Mouse (Mus musculus) CH12.LX (cell line): ENCODE results near the gene Tmem44. TPM values are rescaled to one million over a fixed set of nuclear protein-coding genes. Genes with fewer than 3 reads are reported as not detected.
A peak's percentile ranks its signal among the peaks of the same experiment; 100 is the strongest.

Experiments used
- DNase-seq: peaks from one replicate; pipeline ENCODE4 v3.0.0-alpha.2; 2013; ENCODE audit errors: extremely low read depth
- H3K27ac ChIP-seq: 2 replicates; pipeline ENCODE4 v1.5.1; 2012; ENCODE audit warnings: low read depth, mild to moderate bottlenecking, control low read depth, moderate library complexity; ENCODE audit not compliant: insufficient read depth
- H3K27me3 ChIP-seq: replicated peaks from 2 replicates; pipeline ENCODE3; 2012; ENCODE audit warnings: inconsistent platforms
- H3K36me3 ChIP-seq, 2 experiments: replicated peaks in 1 of 2; 2 replicates each; pipeline versions ENCODE3 to v1.6.1; 2012; ENCODE audit warnings: inconsistent platforms in 1 of 2, low read length in 1 of 2, mild to moderate bottlenecking in 1 of 2, mixed read lengths in 1 of 2, moderate library complexity in 1 of 2; ENCODE audit not compliant: control insufficient read depth in 1 of 2, insufficient read depth in 1 of 2
- H3K4me1 ChIP-seq, 2 experiments: 2 replicates each; pipeline ENCODE4 v1.6.1; 2012; ENCODE audit warnings: inconsistent platforms in 1 of 2, moderate library complexity in 1 of 2; ENCODE audit not compliant: insufficient read depth in 2 of 2, control insufficient read depth in 1 of 2
- H3K4me2 ChIP-seq: 2 replicates; pipeline ENCODE4 v1.6.1; 2012; ENCODE audit warnings: low read depth, mild to moderate bottlenecking, control low read depth; ENCODE audit not compliant: poor library complexity, insufficient read depth, severe bottlenecking
- H3K4me3 ChIP-seq, 3 experiments: fragments of 150-350 bp in 1 of 3; sonication (generic) in 1 of 3; replicated peaks in 1 of 3; 2 replicates each; pipeline versions ENCODE3 to v1.5.1; 2011 to 2012; ENCODE audit warnings: low read depth in 2 of 3, low read length in 2 of 3, mild to moderate bottlenecking in 2 of 3, moderate library complexity in 2 of 3, control low read depth in 1 of 3, improper control_type of control experiment in 1 of 3, inconsistent platforms in 1 of 3, mixed read lengths in 1 of 3; ENCODE audit not compliant: poor library complexity in 1 of 3
- H3K79me2 ChIP-seq: replicated peaks from 2 replicates; pipeline ENCODE4 v1.6.1; 2012; ENCODE audit warnings: mild to moderate bottlenecking, moderate library complexity; ENCODE audit not compliant: control insufficient read depth, poor library complexity, insufficient read depth, severe bottlenecking; ENCODE audit errors: extremely low read depth
- H3K9ac ChIP-seq: 2 replicates; pipeline ENCODE4 v1.6.1; 2012; ENCODE audit warnings: low read depth, mild to moderate bottlenecking, control low read depth, moderate library complexity; ENCODE audit not compliant: insufficient read depth
- H3K9me3 ChIP-seq: replicated peaks from 2 replicates; pipeline ENCODE3; 2012; ENCODE audit warnings: low read length, inconsistent platforms, mixed read lengths
- BHLHE40 ChIP-seq: IDR thresholded peaks from 2 replicates; pipeline ENCODE4 v1.6.1; 2011; ENCODE audit warnings: mild to moderate bottlenecking, low read depth, low read length, improper control_type of control experiment
- CHD2 ChIP-seq: IDR thresholded peaks from 2 replicates; pipeline ENCODE4 v1.6.1; 2011; ENCODE audit warnings: low read length, improper control_type of control experiment
- CTCF ChIP-seq, 2 experiments: IDR thresholded peaks in 1 of 2; conservative IDR thresholded peaks in 1 of 2; 2 replicates each; pipeline ENCODE4 v1.5.1; 2011 to 2012; ENCODE audit warnings: low read depth in 2 of 2, low read length in 2 of 2, improper control_type of control experiment in 1 of 2, inconsistent platforms in 1 of 2, mild to moderate bottlenecking in 1 of 2, moderate library complexity in 1 of 2
- E2F4 ChIP-seq: IDR thresholded peaks from 2 replicates; pipeline ENCODE4 v1.6.1; 2011; ENCODE audit warnings: low read depth, low read length, improper control_type of control experiment; ENCODE audit not compliant: insufficient replicate concordance
- ELF1 ChIP-seq: IDR thresholded peaks from 2 replicates; pipeline ENCODE4 v1.6.1; 2014; ENCODE audit warnings: low read depth, mild to moderate bottlenecking, inconsistent platforms, low read length, improper control_type of control experiment
- EP300 ChIP-seq: IDR thresholded peaks from 2 replicates; pipeline ENCODE4 v1.6.1; 2011; ENCODE audit warnings: low read length, improper control_type of control experiment
- ETS1 ChIP-seq: conservative IDR thresholded peaks from 2 replicates; pipeline ENCODE4 v1.6.1; 2012; ENCODE audit warnings: low read depth, mild to moderate bottlenecking, inconsistent platforms, low read length, improper control_type of control experiment, moderate library complexity
- GABPA ChIP-seq: IDR thresholded peaks from 2 replicates; pipeline ENCODE4 v1.6.1; 2012; ENCODE audit warnings: low read depth, low read length, improper control_type of control experiment, inconsistent platforms; ENCODE audit not compliant: insufficient replicate concordance
- IRF4 ChIP-seq: IDR thresholded peaks from 2 replicates; pipeline ENCODE4 v1.6.1; 2014; ENCODE audit warnings: low read depth, mild to moderate bottlenecking, inconsistent platforms, low read length, improper control_type of control experiment
- JUN ChIP-seq: IDR thresholded peaks from 2 replicates; pipeline ENCODE4 v1.6.1; 2011; ENCODE audit warnings: low read depth, mild to moderate bottlenecking, low read length, improper control_type of control experiment, moderate library complexity; ENCODE audit not compliant: insufficient read depth
- JUND ChIP-seq: conservative IDR thresholded peaks from 2 replicates; pipeline ENCODE4 v1.6.1; 2011; ENCODE audit warnings: low read depth, low read length, improper control_type of control experiment
- MAFK ChIP-seq: IDR thresholded peaks from 2 replicates; pipeline ENCODE4 v1.6.1; 2011; ENCODE audit warnings: low read length, improper control_type of control experiment; ENCODE audit not compliant: insufficient replicate concordance
- MAX ChIP-seq: IDR thresholded peaks from 2 replicates; pipeline ENCODE4 v1.6.1; 2011; ENCODE audit warnings: low read length, improper control_type of control experiment
- MEF2A ChIP-seq: IDR thresholded peaks from 2 replicates; pipeline ENCODE4 v1.6.1; 2014; ENCODE audit warnings: low read depth, mild to moderate bottlenecking, inconsistent platforms, low read length, improper control_type of control experiment, borderline replicate concordance
- MXI1 ChIP-seq: IDR thresholded peaks from 2 replicates; pipeline ENCODE4 v1.6.1; 2011; ENCODE audit warnings: mild to moderate bottlenecking, low read depth, low read length, improper control_type of control experiment
- MYC ChIP-seq: IDR thresholded peaks from 2 replicates; pipeline ENCODE4 v1.6.1; 2011; ENCODE audit warnings: low read depth, mild to moderate bottlenecking, improper control_type of control experiment, low read length
- NELFE ChIP-seq: IDR thresholded peaks from 2 replicates; pipeline ENCODE4 v1.6.1; 2011; ENCODE audit warnings: low read depth, low read length, improper control_type of control experiment
- NRF1 ChIP-seq: IDR thresholded peaks from 2 replicates; pipeline ENCODE4 v1.6.1; 2014; ENCODE audit warnings: low read depth, mild to moderate bottlenecking, inconsistent platforms, low read length, improper control_type of control experiment, moderate library complexity
- PAX5 ChIP-seq: IDR thresholded peaks from 2 replicates; pipeline ENCODE4 v1.6.1; 2012; ENCODE audit warnings: low read length, inconsistent platforms, mixed read lengths
- POLR2A ChIP-seq: IDR thresholded peaks from 2 replicates; pipeline ENCODE4 v1.6.1; 2011; ENCODE audit warnings: low read depth, mild to moderate bottlenecking, improper control_type of control experiment, low read length
- POLR2AphosphoS2 ChIP-seq: IDR thresholded peaks from 2 replicates; pipeline ENCODE4 v1.6.1; 2011; ENCODE audit warnings: low read depth, low read length, improper control_type of control experiment
- RAD21 ChIP-seq: IDR thresholded peaks from 2 replicates; pipeline ENCODE4 v1.6.1; 2011; ENCODE audit warnings: low read depth, mild to moderate bottlenecking, low read length, improper control_type of control experiment, moderate library complexity
- RCOR1 ChIP-seq: conservative IDR thresholded peaks from 2 replicates; pipeline ENCODE4 v1.6.1; 2012; ENCODE audit warnings: low read depth, mild to moderate bottlenecking, inconsistent platforms, low read length, improper control_type of control experiment
- SIN3A ChIP-seq: IDR thresholded peaks from 2 replicates; pipeline ENCODE4 v1.6.1; 2012; ENCODE audit warnings: low read length, improper control_type of control experiment, inconsistent platforms
- SMC3 ChIP-seq: IDR thresholded peaks from 2 replicates; pipeline ENCODE4 v1.6.1; 2011; ENCODE audit warnings: low read depth, low read length, improper control_type of control experiment
- TBP ChIP-seq: conservative IDR thresholded peaks from 2 replicates; pipeline ENCODE4 v1.6.1; 2011; ENCODE audit warnings: low read depth, low read length, improper control_type of control experiment
- UBTF ChIP-seq: IDR thresholded peaks from 2 replicates; pipeline ENCODE4 v1.6.1; 2012; ENCODE audit warnings: low read depth, mild to moderate bottlenecking, inconsistent platforms, low read length, improper control_type of control experiment, moderate library complexity
- USF1 ChIP-seq: IDR thresholded peaks from 2 replicates; pipeline ENCODE4 v1.6.1; 2014; ENCODE audit warnings: low read depth, mild to moderate bottlenecking, inconsistent platforms, low read length, improper control_type of control experiment
- USF2 ChIP-seq: conservative IDR thresholded peaks from 2 replicates; pipeline ENCODE4 v1.6.1; 2011; ENCODE audit warnings: low read depth, low read length, improper control_type of control experiment
- ZMIZ1 ChIP-seq: IDR thresholded peaks from 2 replicates; pipeline ENCODE4 v1.6.1; 2012; ENCODE audit warnings: low read depth, mild to moderate bottlenecking, inconsistent platforms, low read length, improper control_type of control experiment
- dilution Hi-C: fragments of 300-500 bp; cut with MboI; formaldehyde crosslinking; loops from 2 replicates; pipeline ENCODE4 v1.14.3; 2020; ENCODE audit warnings: low sequenced_read_pairs; ENCODE audit not compliant: extremely low pct_unique_long_range_greater_than_20kb, extremely low pct_ligation_motif_present
- in situ Hi-C: fragments of 300-500 bp; cut with MboI; formaldehyde crosslinking; loops from 3 replicates; pipeline ENCODE4 v1.14.3; 2019; ENCODE audit warnings: low sequenced_read_pairs, low pct_ligation_motif_present, low pct_unique_long_range_greater_than_20kb, mixed read lengths
- polyA plus RNA-seq: library from polyadenylated mRNA; unstranded; fragments of >175 nt; gene quantifications from 2 replicates; pipeline ENCODE4 v1.2.1, GENCODE M21; 2012; ENCODE audit warnings: low read depth; ENCODE audit not compliant: insufficient read length
- total RNA-seq, 2 experiments: library from RNA; depleted of rRNA; stranded (reverse); fragments of 300-350 nt in 1 of 2; fragments of >200 nt in 1 of 2; gene quantifications; 2 replicates each; pipeline ENCODE4 v1.2.3; 2012 to 2014

Tmem44 gene
- total and polyA plus RNA-seq, 3 experiments: 0.16 to 0.70 (median 0.51) TPM

- TF ChIP-seq NRF1 (0 out of 2 replicates have a peak, but pooled peaks have one; percentile 27), USF2 (no peak), MYC (no peak), RCOR1 (no peak), JUND (no peak), CTCF (conservative IDR thresholded peaks at IDR 0.05 in 1 of 2, IDR thresholded peaks at IDR 0.05 in 1 of 2; ENCODE audit: low read depth in 2 of 2, low read length in 2 of 2) (peak; percentile 15 to 66; a peak in 3 of 4 replicates), GABPA (no peak), SMC3 (peak; percentile 59), MXI1 (0 out of 2 replicates have a peak, but pooled peaks have one; percentile 18), RAD21 (peak; percentile 74), USF1 (no peak), ZMIZ1 (no peak), POLR2AphosphoS2 (no peak), IRF4 (peak; percentile 63; the same call in 1 of the 2 replicates), EP300 (peak; percentile 67), E2F4 (no peak)
Measured at GRCm38 (mm10) chr16:30590264-30591209, 39.9 kb upstream of the Tmem44 start (continued).

GRCm38 (mm10) chr16:30587494-30588327 is 37.1 kb upstream of the Tmem44 start, which contains the start of gene Lsg1:
Gene Lsg1 (minus strand): TSS chr16:30587592.
- H3K4me2 ChIP-seq: peak within 1 kb of the TSS; percentile 93
- DNase-seq: peak; percentile 99
- H3K9me3 ChIP-seq: no peaks in the 10 kb centered on the region
- H3K4me3 ChIP-seq: peak within 1 kb of the TSS; percentile 76 to 99 (median 93)
- H3K9ac ChIP-seq: peak within 1 kb of the TSS; percentile 93
- peaks cover 42% of the 10 kb centered on the region for H3K79me2 ChIP-seq
- dilution Hi-C loops: no loop called here
- H3K36me3 ChIP-seq: peaks cover 25 to 33% of the 10 kb centered on the region in 2 experiments
- in situ Hi-C loops: no loop called here
- H3K27ac ChIP-seq: peak within 1 kb of the TSS; percentile 15; the same call in 1 of the 2 replicates
- H3K27me3 ChIP-seq: no peaks in the 10 kb centered on the region
- H3K4me1 ChIP-seq: peaks cover 6 to 55% of the 10 kb centered on the region in 2 experiments
- TF ChIP-seq E2F4: 0 out of 2 replicates have a peak, but pooled peaks have one; percentile 78
- TF ChIP-seq USF2: peak; percentile 15; the same call in 1 of the 2 replicates
- TF ChIP-seq USF1: no peak
- peak; percentile 91 for TF ChIP-seq BHLHE40
- TF ChIP-seq ELF1: peak; percentile 99
- TF ChIP-seq MYC: peak; percentile 68
- peak; percentile 70 for TF ChIP-seq EP300
- peak in 1 of 2 experiments; percentile 62; a peak in 2 of 4 replicates for TF ChIP-seq CTCF (conservative IDR thresholded peaks at IDR 0.05 in 1 of 2, IDR thresholded peaks at IDR 0.05 in 1 of 2; ENCODE audit: low read depth in 2 of 2, low read length in 2 of 2)
- TF ChIP-seq TBP: peak; percentile 94
- TF ChIP-seq MEF2A: peak; percentile 85
- peak; percentile 78 for TF ChIP-seq IRF4
- TF ChIP-seq UBTF: no peak
- TF ChIP-seq MXI1: peak; percentile 96
- peak; percentile 57 for TF ChIP-seq JUN
- TF ChIP-seq CHD2: no peak
- TF ChIP-seq ETS1: peak; percentile 75
- no peak for TF ChIP-seq ZMIZ1
- TF ChIP-seq MAX: peak; percentile 40
- TF ChIP-seq NRF1: 0 out of 2 replicates have a peak, but pooled peaks have one; percentile 27
- TF ChIP-seq NELFE: peak; percentile 81
- peak; percentile 96 for TF ChIP-seq SIN3A
- TF ChIP-seq GABPA: peak; percentile 35; the same call in 1 of the 2 replicates
- peak; percentile 89 for TF ChIP-seq RCOR1
- TF ChIP-seq MAFK: no peak
- TF ChIP-seq PAX5: no peak
- TF ChIP-seq POLR2A: peak; percentile 92
